Mouse (Mus musculus): ENCODE data around the gene Plekha5.

The Plekha5 gene

GRCm38 (mm10) chr6:140423846-140424200 is at the start of gene Plekha5:
Gene Plekha5 (plus strand): TSS chr6:140424054.
- DNase-seq (ENCODE audit: low read depth, low spot score): peak; percentile 60

GRCm38 (mm10) chr6:140375671-140376070 is 48.2 kb upstream of the Plekha5 start:
- DNase-seq (ENCODE audit: low read depth, low spot score): no peak

- DNase-seq (ENCODE audit: low read depth, low spot score): no peak
Measured at GRCm38 (mm10) chr6:140380588-140380987, 43.3 kb upstream of the Plekha5 start.

GRCm38 (mm10) chr6:140381162-140381561 is 42.7 kb upstream of the Plekha5 start:
- no peak for DNase-seq (ENCODE audit: low read depth, low spot score)

GRCm38 (mm10) chr6:140383580-140384400 is 40.1 kb upstream of the Plekha5 start:
- no peak for DNase-seq (ENCODE audit: low read depth, low spot score)

GRCm38 (mm10) chr6:140396687-140397086 is 27.2 kb upstream of the Plekha5 start:
- no peak for DNase-seq (ENCODE audit: low read depth, low spot score)

- DNase-seq (ENCODE audit: low read depth, low spot score): no peak
Measured at GRCm38 (mm10) chr6:140402766-140403310, 21.0 kb upstream of the Plekha5 start.

- no peak for DNase-seq (ENCODE audit: low read depth, low spot score)
Measured at GRCm38 (mm10) chr6:140411996-140412395, 11.9 kb upstream of the Plekha5 start.

GRCm38 (mm10) chr6:140423041-140423845 is 611 bp upstream of the Plekha5 start:
- no peak for DNase-seq (ENCODE audit: low read depth, low spot score)

- no peak for DNase-seq (ENCODE audit: low read depth, low spot score)
Measured at GRCm38 (mm10) chr6:140424201-140424990, 542 bp downstream of the Plekha5 start.

GRCm38 (mm10) chr6:140424991-140425361 is 1.1 kb downstream of the Plekha5 start:
- DNase-seq (ENCODE audit: low read depth, low spot score): no peak

- DNase-seq (ENCODE audit: low read depth, low spot score): no peak
Measured at GRCm38 (mm10) chr6:140429236-140429635, 5.4 kb downstream of the Plekha5 start.

GRCm38 (mm10) chr6:140432363-140432762 is 8.5 kb downstream of the Plekha5 start:
- DNase-seq (ENCODE audit: low read depth, low spot score): no peak

GRCm38 (mm10) chr6:140443374-140443773 is 19.5 kb downstream of the Plekha5 start:
- DNase-seq (ENCODE audit: low read depth, low spot score): no peak

GRCm38 (mm10) chr6:140444147-140444546 is 20.3 kb downstream of the Plekha5 start:
- DNase-seq (ENCODE audit: low read depth, low spot score): no peak

GRCm38 (mm10) chr6:140444855-140445465 is 21.1 kb downstream of the Plekha5 start:
- no peak for DNase-seq (ENCODE audit: low read depth, low spot score)

GRCm38 (mm10) chr6:140448010-140448739 is 24.3 kb downstream of the Plekha5 start:
- DNase-seq (ENCODE audit: low read depth, low spot score): no peak

- no peak for DNase-seq (ENCODE audit: low read depth, low spot score)
Measured at GRCm38 (mm10) chr6:140450693-140451092, 26.8 kb downstream of the Plekha5 start.

- no peak for DNase-seq (ENCODE audit: low read depth, low spot score)
Measured at GRCm38 (mm10) chr6:140452736-140453135, 28.9 kb downstream of the Plekha5 start.

- DNase-seq (ENCODE audit: low read depth, low spot score): no peak
Measured at GRCm38 (mm10) chr6:140453454-140453853, 29.6 kb downstream of the Plekha5 start.

- no peak for DNase-seq (ENCODE audit: low read depth, low spot score)
Measured at GRCm38 (mm10) chr6:140454388-140454787, 30.5 kb downstream of the Plekha5 start.

All from retina, adult 2 months (tissue).